Comparison of ENCODE assay signal across 29 mouse cellular contexts in the genomic region with DNA sequence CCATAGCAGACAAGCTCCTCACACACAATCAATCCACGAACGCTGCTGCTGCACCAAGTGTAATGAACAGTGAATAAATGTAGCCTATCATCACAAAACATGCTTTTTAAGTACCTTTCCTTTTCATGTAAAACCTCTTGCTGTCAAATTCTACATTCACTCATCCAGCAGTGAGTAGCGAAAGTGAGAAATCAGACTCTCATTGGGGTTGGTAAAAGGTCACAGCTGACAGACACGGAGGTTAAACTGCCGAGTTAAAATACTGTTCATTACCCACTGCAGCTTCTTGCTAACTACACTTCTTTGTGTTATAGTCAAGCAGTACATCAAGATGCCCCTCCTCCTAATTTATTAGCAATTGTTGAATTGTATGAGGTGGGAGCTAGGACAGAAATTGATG.
DNase-seq lines count a peak whose midpoint lies in the region; ATAC-seq lines count a peak whose summit lies in the region.
"Had no signal": no experiment of that assay in that cellular context is flagged by ENCODE, and none has a peak within 500 bp of the region (broad histone marks: within the 10 kb centered on the region; RNA-seq: fewer than 3 reads in every experiment).

No protein-coding gene starts in this region.

- no peak overlapping the region for H3K4me2 ChIP-seq in neural tube, embryonic 12.5 days (replicated peaks)
- H3K4me2 ChIP-seq in neural tube, embryonic 15.5 days, result no peak overlapping the region
- H3K4me2 ChIP-seq: heart, embryonic 15.5 days; hindbrain, embryonic 12.5 days; limb, embryonic 13.5 days; liver, embryonic 11.5 days; lung, embryonic 15.5 days; stomach, embryonic 15.5 days had no signal

- 15% methylated on average over 5 of the region's 5 CpGs for WGBS in neural tube, embryonic 12.5 days
- 13% methylated on average over 5 of the region's 5 CpGs for WGBS in neural tube, embryonic 15.5 days
- 48% methylated on average over 5 of the region's 5 CpGs for WGBS in limb, embryonic 10.5 days

- peak; percentile 13 for DNase-seq in embryo, embryonic 10 days (ENCODE audit: low spot score)
- no peak for DNase-seq in embryo, embryonic 9.5 days (ENCODE audit: extremely low spot score)
- peak; percentile 37 for DNase-seq in limb, embryonic 10.5 days (ENCODE audit: low spot score)
- DNase-seq in retina, postnatal 1 day, result peak; percentile 11
- no peak for DNase-seq in right cerebral cortex, postnatal 25 days
- no peak for DNase-seq in lung, postnatal 10 days
- DNase-seq: adrenal gland, adult 8-10 months; cerebellum, adult 8-10 months; cerebellum, postnatal 25 days; gastrocnemius, postnatal 14 days; kidney, adult 9 months; kidney, postnatal 14 days; lung, postnatal 4 days; right cerebral cortex, postnatal 14 days; thymus, postnatal 14 days had no signal

- peaks cover 9% of the 10 kb centered on the region; the same call in 1 of the 2 replicates for H3K4me1 ChIP-seq in neural tube, embryonic 12.5 days
- H3K4me1 ChIP-seq in neural tube, embryonic 15.5 days, result peaks cover 5% of the 10 kb centered on the region; the same call in 1 of the 2 replicates
- H3K4me1 ChIP-seq in limb, embryonic 10.5 days, result peaks cover 10% of the 10 kb centered on the region
- H3K4me1 ChIP-seq: heart, embryonic 10.5 days; heart, embryonic 15.5 days; hindbrain, embryonic 12.5 days; limb, embryonic 13.5 days; lung, embryonic 15.5 days; megakaryocyte, embryonic 14.5 days; stomach, embryonic 15.5 days had no signal

- H3K9me3 ChIP-seq in neural tube, embryonic 12.5 days, result no peaks in the 10 kb centered on the region
- H3K9me3 ChIP-seq in neural tube, embryonic 15.5 days (replicated peaks), result no peaks in the 10 kb centered on the region
- no peaks in the 10 kb centered on the region for H3K9me3 ChIP-seq in limb, embryonic 10.5 days (replicated peaks)
- H3K9me3 ChIP-seq: heart, embryonic 10.5 days; heart, embryonic 15.5 days; hindbrain, embryonic 12.5 days; limb, embryonic 13.5 days; lung, embryonic 15.5 days; stomach, embryonic 15.5 days had no signal

- no peaks in the 10 kb centered on the region for H3K27me3 ChIP-seq in neural tube, embryonic 12.5 days (replicated peaks)
- H3K27me3 ChIP-seq in neural tube, embryonic 15.5 days (replicated peaks), result no peaks in the 10 kb centered on the region
- no peaks in the 10 kb centered on the region for H3K27me3 ChIP-seq in limb, embryonic 10.5 days (ENCODE audit: low read depth, poor library complexity, severe bottlenecking)
- H3K27me3 ChIP-seq: CH12.LX; heart, embryonic 15.5 days; hindbrain, embryonic 12.5 days; limb, embryonic 13.5 days; lung, embryonic 15.5 days; megakaryocyte, embryonic 14.5 days; stomach, embryonic 15.5 days had no signal

- no peak overlapping the region for H3K4me3 ChIP-seq in neural tube, embryonic 12.5 days
- no peak overlapping the region for H3K4me3 ChIP-seq in neural tube, embryonic 15.5 days (replicated peaks)
- no peak overlapping the region for H3K4me3 ChIP-seq in limb, embryonic 10.5 days
- H3K4me3 ChIP-seq: erythroblast, embryonic 14.5 days; heart, embryonic 10.5 days; heart, embryonic 15.5 days; hindbrain, embryonic 12.5 days; limb, embryonic 13.5 days; lung, embryonic 15.5 days; megakaryocyte, embryonic 14.5 days; stomach, embryonic 15.5 days had no signal

- no peak overlapping the region for H3K9ac ChIP-seq in neural tube, embryonic 12.5 days
- no peak overlapping the region for H3K9ac ChIP-seq in neural tube, embryonic 15.5 days (replicated peaks)
- H3K9ac ChIP-seq: heart, embryonic 15.5 days; hindbrain, embryonic 12.5 days; limb, embryonic 13.5 days; lung, embryonic 15.5 days; stomach, embryonic 15.5 days had no signal

- H3K27ac ChIP-seq in neural tube, embryonic 12.5 days, result no peak overlapping the region
- no peak overlapping the region for H3K27ac ChIP-seq in neural tube, embryonic 15.5 days (replicated peaks)
- H3K27ac ChIP-seq in limb, embryonic 10.5 days, result no peak overlapping the region
- H3K27ac ChIP-seq: heart, embryonic 10.5 days; heart, embryonic 15.5 days; hindbrain, embryonic 12.5 days; limb, embryonic 13.5 days; lung, embryonic 15.5 days; stomach, embryonic 15.5 days had no signal

- H3K36me3 ChIP-seq in neural tube, embryonic 12.5 days, result no peaks in the 10 kb centered on the region
- H3K36me3 ChIP-seq in neural tube, embryonic 15.5 days, result no peaks in the 10 kb centered on the region
- H3K36me3 ChIP-seq in limb, embryonic 10.5 days, result no peaks in the 10 kb centered on the region
- H3K36me3 ChIP-seq: heart, embryonic 10.5 days; heart, embryonic 15.5 days; hindbrain, embryonic 12.5 days; limb, embryonic 13.5 days; lung, embryonic 15.5 days; stomach, embryonic 15.5 days had no signal

- peak; percentile 19 for ATAC-seq in neural tube, embryonic 12.5 days (ENCODE audit: low FRiP score, low read depth)
- no peak for ATAC-seq in neural tube, embryonic 15.5 days (ENCODE audit: low FRiP score)
- ATAC-seq: intestine, postnatal 0 days; midbrain, embryonic 16.5 days had no signal

Comparison
In these comparisons a context has a peak if more than half of its experiments do, and no peak if none do; other contexts are left out.
1. DNase-seq: peak in embryo, embryonic 10 days (single experiment), limb, embryonic 10.5 days (single experiment) and retina, postnatal 1 day (single experiment); none in embryo, embryonic 9.5 days (single experiment), right cerebral cortex, postnatal 25 days (single experiment) and lung, postnatal 10 days (single experiment).